Mouse (Mus musculus): ENCODE data around the gene Rasgef1a. TPM values are rescaled to one million over a fixed set of nuclear protein-coding genes. Genes with fewer than 3 reads are reported as not detected.

Gene Rasgef1a
- polyA plus RNA-seq (2014; fragmentation: Nextera tagmentation; extraction: Ambion mirVana): 0.08 TPM in 1 of 2 replicates, not detected in the other

GRCm38 (mm10) chr6:118010756-118011615, at the start of gene Rasgef1a:
Rasgef1a (plus strand) TSS chr6:118011438.
- Histone ChIP-seq H3K9me3 (ENCODE audit: control insufficient read depth, low read length) (no peaks in the 10 kb centered on the region), H3K36me3 (ENCODE audit: control insufficient read depth, insufficient read depth, low read length) (no peaks in the 10 kb centered on the region), H3K27me3 (replicated peaks; ENCODE audit: control insufficient read depth, insufficient read depth, low read length) (peaks cover 42% of the 10 kb centered on the region), H3K4me2 (peak within 1 kb of the TSS; percentile 57), H3K4me1 (replicated peaks; ENCODE audit: control insufficient read depth, insufficient read depth, low read length) (no peaks in the 10 kb centered on the region), H3K9ac (ENCODE audit: low read depth, low read length) (no peak within 1 kb of the TSS), H3K4me3 (ENCODE audit: low read depth, low read length) (peak within 1 kb of the TSS; percentile 42), H3K27ac (ENCODE audit: low read depth, low read length) (no peak within 1 kb of the TSS)
- DNase-seq (ENCODE audit: low spot score) (no peak), ATAC-seq (replicated peaks; ENCODE audit: low FRiP score) (no peak)
- 10% methylated on average over 69 of the region's 70 CpGs for WGBS

GRCm38 (mm10) chr6:117963201-117963600, 48.0 kb upstream of the Rasgef1a start:
- Histone ChIP-seq H3K9ac (ENCODE audit: low read depth, low read length) (no peak overlapping the region), H3K27ac (ENCODE audit: low read depth, low read length) (no peak overlapping the region), H3K27me3 (replicated peaks; ENCODE audit: control insufficient read depth, insufficient read depth, low read length) (no peaks in the 10 kb centered on the region), H3K36me3 (ENCODE audit: control insufficient read depth, insufficient read depth, low read length) (no peaks in the 10 kb centered on the region), H3K4me2 (no peak overlapping the region), H3K4me1 (replicated peaks; ENCODE audit: control insufficient read depth, insufficient read depth, low read length) (no peaks in the 10 kb centered on the region), H3K9me3 (ENCODE audit: control insufficient read depth, low read length) (no peaks in the 10 kb centered on the region), H3K4me3 (ENCODE audit: low read depth, low read length) (no peak overlapping the region)
- DNase-seq (ENCODE audit: low spot score) (no peak), ATAC-seq (replicated peaks; ENCODE audit: low FRiP score) (no peak)
- 71% methylated on average over 3 of the region's 3 CpGs for WGBS

- no peaks in the 10 kb centered on the region for H3K9me3 ChIP-seq (ENCODE audit: control insufficient read depth, low read length)
- H3K36me3 ChIP-seq (ENCODE audit: control insufficient read depth, insufficient read depth, low read length): no peaks in the 10 kb centered on the region
- H3K4me1 ChIP-seq (replicated peaks; ENCODE audit: control insufficient read depth, insufficient read depth, low read length): no peaks in the 10 kb centered on the region
- H3K4me2 ChIP-seq: no peak overlapping the region
- ATAC-seq (replicated peaks; ENCODE audit: low FRiP score) (no peak), DNase-seq (ENCODE audit: low spot score) (no peak)
- no peaks in the 10 kb centered on the region for H3K27me3 ChIP-seq (replicated peaks; ENCODE audit: control insufficient read depth, insufficient read depth, low read length)
- no peak overlapping the region for H3K9ac ChIP-seq (ENCODE audit: low read depth, low read length)
- no peak overlapping the region for H3K27ac ChIP-seq (ENCODE audit: low read depth, low read length)
- no peak overlapping the region for H3K4me3 ChIP-seq (ENCODE audit: low read depth, low read length)
- WGBS: 38% methylated on average over 9 of the region's 9 CpGs
Observed at GRCm38 (mm10) chr6:117966729-117967128, 44.5 kb upstream of the Rasgef1a start.

- Histone ChIP-seq H3K9me3 (ENCODE audit: control insufficient read depth, low read length) (no peaks in the 10 kb centered on the region), H3K27ac (ENCODE audit: low read depth, low read length) (no peak overlapping the region), H3K4me2 (no peak overlapping the region), H3K4me3 (ENCODE audit: low read depth, low read length) (no peak overlapping the region), H3K9ac (ENCODE audit: low read depth, low read length) (no peak overlapping the region), H3K36me3 (ENCODE audit: control insufficient read depth, insufficient read depth, low read length) (no peaks in the 10 kb centered on the region), H3K27me3 (replicated peaks; ENCODE audit: control insufficient read depth, insufficient read depth, low read length) (no peaks in the 10 kb centered on the region), H3K4me1 (replicated peaks; ENCODE audit: control insufficient read depth, insufficient read depth, low read length) (no peaks in the 10 kb centered on the region)
- DNase-seq (ENCODE audit: low spot score): no peak
- no peak for ATAC-seq (replicated peaks; ENCODE audit: low FRiP score)
- 57% methylated on average over 5 of the region's 5 CpGs for WGBS
Observed at GRCm38 (mm10) chr6:117987173-117987572, 24.1 kb upstream of the Rasgef1a start.

GRCm38 (mm10) chr6:117989209-117989608, 22.0 kb upstream of the Rasgef1a start:
- no peak overlapping the region for H3K27ac ChIP-seq (ENCODE audit: low read depth, low read length)
- no peaks in the 10 kb centered on the region for H3K27me3 ChIP-seq (replicated peaks; ENCODE audit: control insufficient read depth, insufficient read depth, low read length)
- H3K4me1 ChIP-seq (replicated peaks; ENCODE audit: control insufficient read depth, insufficient read depth, low read length): no peaks in the 10 kb centered on the region
- ATAC-seq (replicated peaks; ENCODE audit: low FRiP score): no peak
- H3K4me3 ChIP-seq (ENCODE audit: low read depth, low read length): no peak overlapping the region
- H3K9ac ChIP-seq (ENCODE audit: low read depth, low read length): no peak overlapping the region
- H3K4me2 ChIP-seq: no peak overlapping the region
- no peak for DNase-seq (ENCODE audit: low spot score)
- H3K9me3 ChIP-seq (ENCODE audit: control insufficient read depth, low read length): no peaks in the 10 kb centered on the region
- 78% methylated on average over 7 of the region's 7 CpGs for WGBS
- no peaks in the 10 kb centered on the region for H3K36me3 ChIP-seq (ENCODE audit: control insufficient read depth, insufficient read depth, low read length)

GRCm38 (mm10) chr6:117990649-117991048, 20.6 kb upstream of the Rasgef1a start:
- ATAC-seq (replicated peaks; ENCODE audit: low FRiP score): no peak

GRCm38 (mm10) chr6:117991297-117991696, 19.9 kb upstream of the Rasgef1a start:
- Histone ChIP-seq H3K4me1 (replicated peaks; ENCODE audit: control insufficient read depth, insufficient read depth, low read length) (no peaks in the 10 kb centered on the region), H3K27me3 (replicated peaks; ENCODE audit: control insufficient read depth, insufficient read depth, low read length) (no peaks in the 10 kb centered on the region), H3K9me3 (ENCODE audit: control insufficient read depth, low read length) (no peaks in the 10 kb centered on the region), H3K4me3 (ENCODE audit: low read depth, low read length) (no peak overlapping the region), H3K36me3 (ENCODE audit: control insufficient read depth, insufficient read depth, low read length) (no peaks in the 10 kb centered on the region), H3K27ac (ENCODE audit: low read depth, low read length) (no peak overlapping the region), H3K9ac (ENCODE audit: low read depth, low read length) (no peak overlapping the region), H3K4me2 (no peak overlapping the region)
- no peak for ATAC-seq (replicated peaks; ENCODE audit: low FRiP score)
- 69% methylated on average over 7 of the region's 7 CpGs for WGBS
- DNase-seq (ENCODE audit: low spot score): no peak

More at GRCm38 (mm10) chr6:117990649-117991048, 20.6 kb upstream of the Rasgef1a start:
- DNase-seq (ENCODE audit: low spot score): no peak
- WGBS: 63% methylated on average over 8 of the region's 8 CpGs
- no peak overlapping the region for H3K9ac ChIP-seq (ENCODE audit: low read depth, low read length)
- no peak overlapping the region for H3K27ac ChIP-seq (ENCODE audit: low read depth, low read length)
- H3K4me1 ChIP-seq (replicated peaks; ENCODE audit: control insufficient read depth, insufficient read depth, low read length): no peaks in the 10 kb centered on the region
- H3K4me2 ChIP-seq: no peak overlapping the region
- H3K27me3 ChIP-seq (replicated peaks; ENCODE audit: control insufficient read depth, insufficient read depth, low read length): no peaks in the 10 kb centered on the region
- H3K9me3 ChIP-seq (ENCODE audit: control insufficient read depth, low read length): no peaks in the 10 kb centered on the region
- no peaks in the 10 kb centered on the region for H3K36me3 ChIP-seq (ENCODE audit: control insufficient read depth, insufficient read depth, low read length)
- H3K4me3 ChIP-seq (ENCODE audit: low read depth, low read length): no peak overlapping the region

GRCm38 (mm10) chr6:117991928-117992327, 19.3 kb upstream of the Rasgef1a start:
- no peak for ATAC-seq (replicated peaks; ENCODE audit: low FRiP score)
- no peak overlapping the region for H3K27ac ChIP-seq (ENCODE audit: low read depth, low read length)
- WGBS: 62% methylated on average over 8 of the region's 8 CpGs

GRCm38 (mm10) chr6:117995168-117995567, 16.1 kb upstream of the Rasgef1a start:
- peaks cover 13% of the 10 kb centered on the region; the same call in 1 of the 2 replicates for H3K27me3 ChIP-seq (replicated peaks; ENCODE audit: control insufficient read depth, insufficient read depth, low read length)
- H3K27ac ChIP-seq (ENCODE audit: low read depth, low read length): no peak overlapping the region
- H3K4me3 ChIP-seq (ENCODE audit: low read depth, low read length): no peak overlapping the region
- ATAC-seq (replicated peaks; ENCODE audit: low FRiP score): no peak
- H3K9me3 ChIP-seq (ENCODE audit: control insufficient read depth, low read length): no peaks in the 10 kb centered on the region
- no peak overlapping the region for H3K9ac ChIP-seq (ENCODE audit: low read depth, low read length)
- 45% methylated on average over 9 of the region's 9 CpGs for WGBS
- no peak overlapping the region for H3K4me2 ChIP-seq
- no peak for DNase-seq (ENCODE audit: low spot score)
- H3K4me1 ChIP-seq (replicated peaks; ENCODE audit: control insufficient read depth, insufficient read depth, low read length): no peaks in the 10 kb centered on the region
- no peaks in the 10 kb centered on the region for H3K36me3 ChIP-seq (ENCODE audit: control insufficient read depth, insufficient read depth, low read length)

More at GRCm38 (mm10) chr6:117991928-117992327, 19.3 kb upstream of the Rasgef1a start:
- peaks cover 5% of the 10 kb centered on the region; the same call in 1 of the 2 replicates for H3K27me3 ChIP-seq (replicated peaks; ENCODE audit: control insufficient read depth, insufficient read depth, low read length)
- no peaks in the 10 kb centered on the region for H3K4me1 ChIP-seq (replicated peaks; ENCODE audit: control insufficient read depth, insufficient read depth, low read length)
- H3K4me3 ChIP-seq (ENCODE audit: low read depth, low read length): no peak overlapping the region
- no peaks in the 10 kb centered on the region for H3K36me3 ChIP-seq (ENCODE audit: control insufficient read depth, insufficient read depth, low read length)
- no peak overlapping the region for H3K9ac ChIP-seq (ENCODE audit: low read depth, low read length)
- H3K4me2 ChIP-seq: no peak overlapping the region
- H3K9me3 ChIP-seq (ENCODE audit: control insufficient read depth, low read length): no peaks in the 10 kb centered on the region
- DNase-seq (ENCODE audit: low spot score): no peak

Data from liver, embryonic 11.5 days (tissue).